Mouse (Mus musculus) left cerebral cortex, postnatal 4 days (tissue): ENCODE measurements around the gene Fam173a. TPM values are rescaled to one million over a fixed set of nuclear protein-coding genes. Genes with fewer than 3 reads are reported as not detected.
A peak's percentile ranks its signal among the peaks of the same experiment; 100 is the strongest.

Experiments
- DNase-seq: peaks from one replicate; pipeline ENCODE4 v3.0.0-alpha.2; 2022
- intact Hi-C: fragments of 180-260 bp; cut with DNase I; formaldehyde crosslinking; loops from one replicate; pipeline ENCODE4 v1.15.1; 2025
- total RNA-seq, 2 experiments: library from RNA; stranded (reverse); gene quantifications; 2 replicates each; pipeline ENCODE4 v1.2.3; 2021

The Fam173a gene
- 10 to 100 TPM; 50.6 to 61.1 TPM for total RNA-seq

GRCm38 (mm10) chr17:25792615-25793014 is at the start of gene Fam173a:
Fam173a (minus strand) TSS chr17:25792901.
- DNase-seq = peak; percentile 79
- intact Hi-C loops = no loop called here

- intact Hi-C loops = no loop called here
Observed at GRCm38 (mm10) chr17:25841117-25841880, 48.6 kb upstream of the Fam173a start, which contains the start of gene Gm20683. Gm20683 (minus strand) TSS chr17:25841763.

GRCm38 (mm10) chr17:25840519-25840918 is 47.8 kb upstream of the Fam173a start:
- intact Hi-C loops = no loop called here
- DNase-seq = no peak

More at GRCm38 (mm10) chr17:25841117-25841880, 48.6 kb upstream of the Fam173a start, which contains the start of gene Gm20683:
- DNase-seq = no peak

- DNase-seq = no peak
- intact Hi-C loops = no loop called here
Observed at GRCm38 (mm10) chr17:25839455-25840235, 46.9 kb upstream of the Fam173a start.

- intact Hi-C loops = no loop called here
Observed at GRCm38 (mm10) chr17:25838904-25839303, 46.2 kb upstream of the Fam173a start.

GRCm38 (mm10) chr17:25837533-25837932 is 44.8 kb upstream of the Fam173a start:
- intact Hi-C loops = no loop called here
- DNase-seq = no peak

More at GRCm38 (mm10) chr17:25838904-25839303, 46.2 kb upstream of the Fam173a start:
- no peak for DNase-seq

- DNase-seq = peak; percentile 82
- intact Hi-C loops = no loop called here
Observed at GRCm38 (mm10) chr17:25837076-25837410, 44.3 kb upstream of the Fam173a start, which contains the start of gene Rhbdl1. Rhbdl1 (minus strand) TSS chr17:25837295.

- intact Hi-C loops = no loop called here
- DNase-seq = peak; percentile 78
Observed at GRCm38 (mm10) chr17:25836397-25837075, 43.8 kb upstream of the Fam173a start.

- intact Hi-C loops = no loop called here
- DNase-seq = no peak
Observed at GRCm38 (mm10) chr17:25835816-25836215, 43.1 kb upstream of the Fam173a start.

- no peak for DNase-seq
- intact Hi-C loops = no loop called here
Observed at GRCm38 (mm10) chr17:25835301-25835700, 42.6 kb upstream of the Fam173a start.

- intact Hi-C loops = no loop called here
- no peak for DNase-seq
Observed at GRCm38 (mm10) chr17:25834595-25835222, 42.0 kb upstream of the Fam173a start.

GRCm38 (mm10) chr17:25833961-25834594 is 41.4 kb upstream of the Fam173a start:
- no peak for DNase-seq
- intact Hi-C loops = no loop called here

GRCm38 (mm10) chr17:25833291-25833663 is 40.6 kb upstream of the Fam173a start, which contains the start of gene Stub1:
Stub1 (minus strand) TSS chr17:25833404.
- DNase-seq = peak; percentile 93
- intact Hi-C loops = no loop called here

GRCm38 (mm10) chr17:25832436-25833290 is 40.0 kb upstream of the Fam173a start:
- peak; percentile 99 for DNase-seq

GRCm38 (mm10) chr17:25831451-25832281 is 39.0 kb upstream of the Fam173a start:
- no peak for DNase-seq
- intact Hi-C loops = no loop called here

More at GRCm38 (mm10) chr17:25832436-25833290, 40.0 kb upstream of the Fam173a start:
- intact Hi-C loops = no loop called here

GRCm38 (mm10) chr17:25830806-25831431 is 38.2 kb upstream of the Fam173a start:
- no peak for DNase-seq
- intact Hi-C loops = no loop called here

- intact Hi-C loops = no loop called here
- DNase-seq = no peak
Observed at GRCm38 (mm10) chr17:25830200-25830753, 37.6 kb upstream of the Fam173a start.
